Mouse (Mus musculus): ENCODE results near the gene Stap2.

DNA sequence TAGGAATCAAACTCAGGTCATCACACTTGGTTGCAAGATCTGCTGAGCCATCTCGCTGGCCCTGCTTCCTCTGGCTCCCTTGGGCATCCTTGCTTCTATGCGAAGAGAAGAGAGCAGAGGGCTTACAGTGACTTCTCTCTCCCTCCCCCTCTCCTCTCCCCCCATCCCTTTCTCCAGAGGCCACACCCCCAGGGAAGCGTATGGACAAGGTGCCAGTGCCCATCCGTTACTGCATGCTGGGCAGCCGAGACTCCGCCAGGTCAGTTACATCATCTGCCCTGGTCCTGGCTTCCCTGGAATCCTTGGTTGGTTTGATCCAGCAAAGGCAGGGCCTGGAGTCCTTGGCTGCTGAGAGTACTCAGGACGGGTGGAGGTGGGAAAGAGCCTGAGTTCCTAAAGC, 6.1 kb upstream of the Stap2 start:
- TF ChIP-seq GATA1 (IDR thresholded peaks at IDR 0.05; ENCODE audit: low read length) (no peak), TAL1 (IDR thresholded peaks at IDR 0.05; ENCODE audit: low read length) (no peak)
